Mouse (Mus musculus) heart, embryonic 11.5 days (tissue): ENCODE measurements around the gene Pum1. TPM values are rescaled to one million over a fixed set of nuclear protein-coding genes. Genes with fewer than 3 reads are reported as not detected.
A peak's percentile ranks its signal among the peaks of the same experiment; 100 is the strongest.

ENCODE experiments used
- ATAC-seq: fragments of 200-750 bp; cut with Nextera tagmentation; replicated peaks from 2 replicates; pipeline ENCODE4 v1.8.0; 2017; ENCODE audit warnings: moderate library complexity; ENCODE audit not compliant: insufficient number of reproducible peaks, low FRiP score, low TSS enrichment
- H3K27ac ChIP-seq: fragments of 300-500 bp; sonication (generic); 2 replicates; pipeline ENCODE4 v1.5.1; 2014; ENCODE audit warnings: mild to moderate bottlenecking, low read depth, low read length
- H3K27me3 ChIP-seq: fragments of 300-500 bp; sonication (generic); 2 replicates; pipeline ENCODE4 v1.6.1; 2014; ENCODE audit warnings: mild to moderate bottlenecking, low read length, mixed read lengths; ENCODE audit not compliant: control insufficient read depth, insufficient read depth
- H3K36me3 ChIP-seq: fragments of 300-500 bp; sonication (generic); 2 replicates; pipeline ENCODE4 v1.6.1; 2014; ENCODE audit warnings: mild to moderate bottlenecking, low read length, moderate library complexity, mixed read lengths; ENCODE audit not compliant: control insufficient read depth, insufficient read depth
- H3K4me1 ChIP-seq: fragments of 300-500 bp; sonication (generic); 2 replicates; pipeline ENCODE4 v1.6.1; 2014; ENCODE audit warnings: low read length; ENCODE audit not compliant: control insufficient read depth, insufficient read depth
- H3K4me2 ChIP-seq: fragments of 300-500 bp; sonication (generic); 2 replicates; pipeline ENCODE4 v1.6.1; 2014; ENCODE audit warnings: mild to moderate bottlenecking, moderate library complexity
- H3K4me3 ChIP-seq: fragments of 300-500 bp; sonication (generic); 2 replicates; pipeline ENCODE4 v1.5.1; 2014; ENCODE audit warnings: low read depth, low read length
- H3K9ac ChIP-seq: fragments of 300-500 bp; sonication (generic); 2 replicates; pipeline ENCODE4 v1.6.1; 2014; ENCODE audit warnings: mild to moderate bottlenecking, low read depth, low read length, moderate library complexity
- H3K9me3 ChIP-seq: fragments of 300-500 bp; sonication (generic); replicated peaks from 2 replicates; pipeline ENCODE4 v1.6.1; 2016; ENCODE audit warnings: low read length; ENCODE audit not compliant: control insufficient read depth
- WGBS: fragments of 180-500 bp; shearing (Covaris S2); extraction: QIAGEN DNeasy Blood & Tissue Kit; methylation state at CpG from one replicate; pipeline ENCODE4 v1.1.7; 2014; ENCODE audit not compliant: insufficient replicate concordance; 5-methylcytosine and 5-hydroxymethylcytosine counted together
- polyA plus RNA-seq: library from polyadenylated mRNA; unstranded; fragments of >200 nt; fragmentation: Nextera tagmentation; extraction: Ambion mirVana; gene quantifications from 2 replicates; pipeline ENCODE4 v1.2.1, GENCODE M21; 2014

Pum1 gene
- polyA plus RNA-seq, 1 experiment from 2014 or later: 68.3 TPM

GRCm38 (mm10) chr4:130793180-130793501, 130.0 kb downstream of the Pum1 start:
- no peaks in the 10 kb centered on the region for H3K9me3 ChIP-seq
- 45% methylated on average over 7 of the region's 7 CpGs for WGBS
- peak overlapping the region; percentile 96 for H3K4me2 ChIP-seq
- peaks cover 8% of the 10 kb centered on the region; the same call in 1 of the 2 replicates for H3K27me3 ChIP-seq
- H3K36me3 ChIP-seq: no peaks in the 10 kb centered on the region
- 0 out of 2 replicates have a peak, but pooled peaks have one; percentile 16 for ATAC-seq
- H3K4me3 ChIP-seq: peak overlapping the region; percentile 84
- no peak overlapping the region for H3K27ac ChIP-seq
- peaks cover 24% of the 10 kb centered on the region for H3K4me1 ChIP-seq
- H3K9ac ChIP-seq: peak overlapping the region; percentile 96

- no peaks in the 10 kb centered on the region for H3K36me3 ChIP-seq
- 33% methylated on average over 4 of the region's 4 CpGs for WGBS
- peaks cover 8% of the 10 kb centered on the region; the same call in 1 of the 2 replicates for H3K27me3 ChIP-seq
- no peak overlapping the region for H3K4me3 ChIP-seq
- H3K9me3 ChIP-seq: no peaks in the 10 kb centered on the region
- no peak overlapping the region for H3K27ac ChIP-seq
- no peak overlapping the region for H3K4me2 ChIP-seq
- ATAC-seq: no peak
- no peak overlapping the region for H3K9ac ChIP-seq
- peaks cover 40% of the 10 kb centered on the region for H3K4me1 ChIP-seq
These were observed 131.7 kb downstream of the Pum1 start for GRCm38 (mm10) chr4:130794771-130795170.

- H3K4me1 ChIP-seq: peaks cover 48% of the 10 kb centered on the region
- WGBS: 79% methylated on average over 6 of the region's 6 CpGs
- H3K27ac ChIP-seq: no peak overlapping the region
- no peak overlapping the region for H3K4me3 ChIP-seq
- no peaks in the 10 kb centered on the region for H3K36me3 ChIP-seq
- no peaks in the 10 kb centered on the region for H3K9me3 ChIP-seq
- no peak overlapping the region for H3K9ac ChIP-seq
- peaks cover 8% of the 10 kb centered on the region; the same call in 1 of the 2 replicates for H3K27me3 ChIP-seq
- no peak overlapping the region for H3K4me2 ChIP-seq
- ATAC-seq: no peak
These were observed 132.8 kb downstream of the Pum1 start for GRCm38 (mm10) chr4:130795970-130796369.

- Histone ChIP-seq H3K4me3 (no peak overlapping the region), H3K36me3 (no peaks in the 10 kb centered on the region), H3K9me3 (no peaks in the 10 kb centered on the region), H3K27ac (peak overlapping the region; percentile 62), H3K27me3 (peaks cover 6% of the 10 kb centered on the region; the same call in 1 of the 2 replicates), H3K4me2 (peak overlapping the region; percentile 42), H3K9ac (peak overlapping the region; percentile 12), H3K4me1 (peaks cover 51% of the 10 kb centered on the region)
- 22% methylated on average over 15 of the region's 15 CpGs for WGBS
- peak; percentile 55 for ATAC-seq
These were observed 134.3 kb downstream of the Pum1 start for GRCm38 (mm10) chr4:130797201-130798051.

- Histone ChIP-seq H3K4me3 (no peak overlapping the region), H3K9ac (0 out of 2 replicates have a peak overlapping the region, but pooled peaks have one; percentile 23), H3K27ac (peak overlapping the region; percentile 62), H3K4me1 (peaks cover 50% of the 10 kb centered on the region), H3K27me3 (peaks cover 2% of the 10 kb centered on the region; the same call in 1 of the 2 replicates), H3K4me2 (no peak overlapping the region), H3K36me3 (no peaks in the 10 kb centered on the region), H3K9me3 (no peaks in the 10 kb centered on the region)
- 73% methylated on average over 1 of the region's 1 CpGs for WGBS
- no peak for ATAC-seq
These were observed 135.3 kb downstream of the Pum1 start for GRCm38 (mm10) chr4:130798416-130798815.

- H3K36me3 ChIP-seq: no peaks in the 10 kb centered on the region
- H3K9ac ChIP-seq: 0 out of 2 replicates have a peak overlapping the region, but pooled peaks have one; percentile 23
- 0 out of 2 replicates have a peak, but pooled peaks cover under 1% of the 10 kb centered on the region for H3K27me3 ChIP-seq
- peaks cover 54% of the 10 kb centered on the region for H3K4me1 ChIP-seq
- H3K27ac ChIP-seq: no peak overlapping the region
- WGBS: 49% methylated on average over 4 of the region's 4 CpGs
- no peak overlapping the region for H3K4me2 ChIP-seq
- H3K9me3 ChIP-seq: no peaks in the 10 kb centered on the region
- no peak for ATAC-seq
- no peak overlapping the region for H3K4me3 ChIP-seq
These were observed 136.0 kb downstream of the Pum1 start for GRCm38 (mm10) chr4:130799118-130799517.

- 63% methylated on average over 5 of the region's 5 CpGs for WGBS
- no peak overlapping the region for H3K4me3 ChIP-seq
- H3K36me3 ChIP-seq: no peaks in the 10 kb centered on the region
- no peak for ATAC-seq
- no peaks in the 10 kb centered on the region for H3K9me3 ChIP-seq
- no peak overlapping the region for H3K27ac ChIP-seq
- no peak overlapping the region for H3K4me2 ChIP-seq
- H3K4me1 ChIP-seq: peaks cover 50% of the 10 kb centered on the region
- H3K27me3 ChIP-seq: no peaks in the 10 kb centered on the region
- no peak overlapping the region for H3K9ac ChIP-seq
These were observed 136.5 kb downstream of the Pum1 start for GRCm38 (mm10) chr4:130799582-130799981.

- ATAC-seq: no peak
- H3K4me1 ChIP-seq: peaks cover 50% of the 10 kb centered on the region
- no peak overlapping the region for H3K4me3 ChIP-seq
- no peaks in the 10 kb centered on the region for H3K9me3 ChIP-seq
- H3K36me3 ChIP-seq: no peaks in the 10 kb centered on the region
- no peak overlapping the region for H3K4me2 ChIP-seq
- 0 out of 2 replicates have a peak overlapping the region, but pooled peaks have one; percentile 28 for H3K9ac ChIP-seq
- no peaks in the 10 kb centered on the region for H3K27me3 ChIP-seq
- H3K27ac ChIP-seq: no peak overlapping the region
- 61% methylated on average over 6 of the region's 6 CpGs for WGBS
These were observed 137.0 kb downstream of the Pum1 start for GRCm38 (mm10) chr4:130800147-130800546.
